Mouse (Mus musculus) embryonic facial prominence, embryonic 15.5 days (tissue): ENCODE results near the gene Kif5c. TPM values are rescaled to one million over a fixed set of nuclear protein-coding genes. Genes with fewer than 3 reads are reported as not detected.

Experiments
- ATAC-seq: fragments of 200-750 bp; cut with Nextera tagmentation; 2 replicates; pipeline ENCODE4 v1.8.0; 2017; ENCODE audit warnings: low read depth, moderate TSS enrichment; ENCODE audit not compliant: insufficient number of reproducible peaks, low FRiP score, low TSS enrichment
- H3K27ac ChIP-seq: fragments of 300-500 bp; sonication (generic); replicated peaks from 2 replicates; pipeline ENCODE4 v1.5.1; 2015; ENCODE audit warnings: mild to moderate bottlenecking, inconsistent platforms
- H3K27me3 ChIP-seq: fragments of 300-500 bp; sonication (generic); 2 replicates; pipeline ENCODE4 v1.6.1; 2015; ENCODE audit warnings: inconsistent platforms
- H3K36me3 ChIP-seq: fragments of 300-500 bp; sonication (generic); 2 replicates; pipeline ENCODE4 v1.6.1; 2015; ENCODE audit warnings: mild to moderate bottlenecking, inconsistent platforms
- H3K4me1 ChIP-seq: fragments of 300-500 bp; sonication (generic); 2 replicates; pipeline ENCODE4 v1.6.1; 2015; ENCODE audit warnings: inconsistent platforms
- H3K4me2 ChIP-seq: fragments of 300-500 bp; sonication (generic); replicated peaks from 2 replicates; pipeline ENCODE4 v1.6.1; 2015; ENCODE audit warnings: mild to moderate bottlenecking, inconsistent platforms
- H3K4me3 ChIP-seq: fragments of 300-500 bp; sonication (generic); replicated peaks from 2 replicates; pipeline ENCODE4 v1.5.1; 2015; ENCODE audit warnings: mild to moderate bottlenecking, inconsistent platforms
- H3K9ac ChIP-seq: fragments of 300-500 bp; sonication (generic); 2 replicates; pipeline ENCODE4 v1.6.1; 2015; ENCODE audit warnings: inconsistent platforms
- H3K9me3 ChIP-seq: fragments of 300-500 bp; sonication (generic); replicated peaks from 2 replicates; pipeline ENCODE4 v1.6.1; 2016; ENCODE audit warnings: inconsistent platforms
- WGBS: fragments of 180-500 bp; shearing (Covaris S2); methylation state at CpG from one replicate; pipeline ENCODE4 v1.1.7; 2015; 5-methylcytosine and 5-hydroxymethylcytosine counted together
- polyA plus RNA-seq: library from polyadenylated mRNA; unstranded; fragments of >200 nt; fragmentation: Nextera tagmentation; extraction: Ambion mirVana; gene quantifications from 2 replicates; pipeline ENCODE4 v1.2.1, GENCODE M21; 2015

The Kif5c gene
- polyA plus RNA-seq, 1 experiment from 2014 or later: 6.5 TPM

DNA sequence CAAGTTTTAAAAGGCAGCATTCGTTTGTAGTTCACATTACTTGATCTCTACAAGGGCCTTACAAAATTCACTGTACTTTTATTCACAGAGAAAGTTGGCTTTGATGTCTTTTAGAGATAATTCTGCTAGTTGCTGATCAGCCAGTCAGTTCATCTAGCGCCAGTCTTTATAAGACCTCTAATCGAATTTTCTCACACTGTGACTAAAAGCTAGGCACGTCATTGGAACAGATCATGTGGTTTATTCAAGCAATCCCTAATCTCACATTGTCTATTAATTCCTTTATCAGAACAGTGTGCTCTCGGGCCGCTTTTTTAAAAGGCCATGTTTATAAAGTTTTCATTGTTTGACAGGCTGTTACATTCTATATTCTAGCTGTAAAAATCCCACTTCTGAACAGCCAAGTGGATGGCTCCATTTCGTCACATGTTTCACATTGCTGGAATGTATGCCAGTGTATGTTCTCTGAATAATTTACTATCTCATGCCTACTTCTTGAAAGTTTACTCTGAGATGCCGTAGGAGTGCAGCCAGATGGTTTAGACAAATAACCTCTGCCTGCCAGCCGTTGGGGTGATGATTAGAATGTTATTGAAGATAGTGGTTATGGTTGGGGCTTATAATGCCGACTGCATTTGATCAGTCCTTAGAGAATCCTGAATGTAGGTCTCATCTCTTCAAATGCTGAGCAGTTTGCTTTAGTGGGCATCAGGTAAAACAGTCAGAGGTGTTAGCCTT, 154.3 kb downstream of the Kif5c start:
- H3K4me2 ChIP-seq: no peak overlapping the region
- no peaks in the 10 kb centered on the region for H3K27me3 ChIP-seq
- no peaks in the 10 kb centered on the region for H3K4me1 ChIP-seq
- no peak overlapping the region for H3K27ac ChIP-seq
- no peak overlapping the region for H3K9ac ChIP-seq
- no peaks in the 10 kb centered on the region for H3K9me3 ChIP-seq
- H3K4me3 ChIP-seq: no peak overlapping the region
- no peaks in the 10 kb centered on the region for H3K36me3 ChIP-seq
- ATAC-seq: no peak
- WGBS: 64% methylated on average over 10 of the region's 10 CpGs

DNA sequence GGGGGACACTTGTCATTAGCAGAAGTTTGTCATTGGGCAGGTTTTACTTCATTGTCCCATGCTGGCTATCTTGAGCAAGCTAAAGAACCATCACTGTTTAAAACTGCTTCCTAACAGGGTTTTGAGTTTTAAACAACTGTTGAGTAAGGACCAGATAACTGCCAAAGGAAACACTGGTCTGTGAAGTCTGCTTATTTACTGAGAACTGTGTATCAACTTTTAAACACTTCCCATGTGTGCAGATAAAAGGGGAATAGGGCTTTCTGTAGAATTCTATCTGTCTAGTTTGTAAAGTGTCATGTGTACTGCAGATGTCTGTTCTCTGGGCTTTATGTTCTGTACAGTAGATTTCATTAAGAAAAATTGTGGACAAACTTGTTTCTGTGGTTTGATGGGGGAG, 155.1 kb downstream of the Kif5c start:
- no peaks in the 10 kb centered on the region for H3K4me1 ChIP-seq
- no peak overlapping the region for H3K4me2 ChIP-seq
- ATAC-seq: no peak
- H3K9me3 ChIP-seq: no peaks in the 10 kb centered on the region
- H3K27ac ChIP-seq: no peak overlapping the region
- no peak overlapping the region for H3K4me3 ChIP-seq
- no peak overlapping the region for H3K9ac ChIP-seq
- H3K36me3 ChIP-seq: no peaks in the 10 kb centered on the region
- no peaks in the 10 kb centered on the region for H3K27me3 ChIP-seq

DNA sequence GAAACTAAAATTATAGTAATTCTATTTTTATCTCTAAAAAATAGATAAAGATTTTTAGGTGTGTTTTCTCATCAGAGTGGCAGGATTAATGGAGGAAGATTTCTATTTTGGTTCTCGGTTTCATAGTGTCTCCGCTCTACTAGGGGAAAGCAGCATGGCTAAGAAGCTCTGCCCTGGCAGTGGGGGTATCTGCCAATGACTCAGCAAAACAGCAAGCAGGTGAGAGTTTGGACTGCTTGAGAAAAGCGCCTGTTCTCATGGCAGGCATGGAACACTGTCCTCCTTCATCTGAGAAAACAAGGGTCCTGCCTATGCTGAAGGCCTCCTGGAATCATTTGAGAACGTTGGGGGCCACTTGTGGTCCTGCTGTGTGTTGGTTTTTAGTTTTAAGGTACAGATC, 156.1 kb downstream of the Kif5c start:
- Histone ChIP-seq H3K4me2 (no peak overlapping the region), H3K9ac (no peak overlapping the region), H3K27me3 (no peaks in the 10 kb centered on the region), H3K4me1 (no peaks in the 10 kb centered on the region), H3K4me3 (no peak overlapping the region), H3K36me3 (no peaks in the 10 kb centered on the region), H3K27ac (no peak overlapping the region), H3K9me3 (no peaks in the 10 kb centered on the region)
- ATAC-seq: no peak
- 86% methylated on average over 4 of the region's 4 CpGs for WGBS

DNA sequence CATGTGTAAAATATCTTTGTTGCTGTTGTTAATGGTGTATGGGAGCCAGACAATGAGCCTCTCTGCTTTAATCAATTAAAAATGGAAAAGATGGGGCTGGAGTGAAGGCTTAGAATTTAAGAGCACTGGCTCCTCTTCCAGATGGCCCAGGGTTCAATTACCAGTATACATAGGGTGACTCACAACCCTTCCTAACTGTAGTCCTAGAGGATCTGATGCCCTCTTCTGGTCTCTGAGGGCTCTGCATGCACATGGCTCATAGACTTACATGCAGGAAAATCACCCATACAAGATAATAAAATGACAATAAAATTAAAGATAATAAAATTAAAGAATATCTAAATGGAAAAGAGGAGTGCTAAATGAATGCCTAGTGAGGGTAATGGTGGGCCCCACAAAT, 156.6 kb downstream of the Kif5c start:
- Histone ChIP-seq H3K27me3 (no peaks in the 10 kb centered on the region), H3K9me3 (no peaks in the 10 kb centered on the region), H3K4me1 (no peaks in the 10 kb centered on the region), H3K9ac (no peak overlapping the region), H3K36me3 (no peaks in the 10 kb centered on the region), H3K4me2 (no peak overlapping the region), H3K4me3 (no peak overlapping the region), H3K27ac (no peak overlapping the region)
- no peak for ATAC-seq

DNA sequence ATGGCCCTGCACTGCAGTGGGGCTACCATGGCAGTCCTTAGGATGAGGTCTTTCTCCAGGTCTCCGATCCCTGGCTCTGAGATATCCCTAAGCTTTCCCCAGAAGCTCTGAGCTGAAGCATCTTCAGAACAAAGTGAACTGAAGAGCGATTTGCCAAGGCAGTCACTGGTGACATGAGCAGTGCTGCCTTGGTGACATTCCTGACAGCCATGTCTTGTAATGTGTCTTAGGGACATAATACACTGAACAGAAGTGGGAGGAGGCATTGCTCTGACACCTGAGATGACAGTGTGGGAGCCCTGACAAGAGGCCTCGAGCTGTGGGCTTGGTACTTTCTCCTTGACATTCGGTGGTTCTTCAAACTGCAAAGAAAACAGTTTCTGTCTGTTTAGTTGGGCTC, 157.3 kb downstream of the Kif5c start:
- Histone ChIP-seq H3K36me3 (no peaks in the 10 kb centered on the region), H3K4me2 (no peak overlapping the region), H3K9ac (no peak overlapping the region), H3K4me3 (no peak overlapping the region), H3K27ac (no peak overlapping the region), H3K27me3 (no peaks in the 10 kb centered on the region), H3K9me3 (no peaks in the 10 kb centered on the region), H3K4me1 (no peaks in the 10 kb centered on the region)
- WGBS: 70% methylated on average over 4 of the region's 4 CpGs
- ATAC-seq: no peak

DNA sequence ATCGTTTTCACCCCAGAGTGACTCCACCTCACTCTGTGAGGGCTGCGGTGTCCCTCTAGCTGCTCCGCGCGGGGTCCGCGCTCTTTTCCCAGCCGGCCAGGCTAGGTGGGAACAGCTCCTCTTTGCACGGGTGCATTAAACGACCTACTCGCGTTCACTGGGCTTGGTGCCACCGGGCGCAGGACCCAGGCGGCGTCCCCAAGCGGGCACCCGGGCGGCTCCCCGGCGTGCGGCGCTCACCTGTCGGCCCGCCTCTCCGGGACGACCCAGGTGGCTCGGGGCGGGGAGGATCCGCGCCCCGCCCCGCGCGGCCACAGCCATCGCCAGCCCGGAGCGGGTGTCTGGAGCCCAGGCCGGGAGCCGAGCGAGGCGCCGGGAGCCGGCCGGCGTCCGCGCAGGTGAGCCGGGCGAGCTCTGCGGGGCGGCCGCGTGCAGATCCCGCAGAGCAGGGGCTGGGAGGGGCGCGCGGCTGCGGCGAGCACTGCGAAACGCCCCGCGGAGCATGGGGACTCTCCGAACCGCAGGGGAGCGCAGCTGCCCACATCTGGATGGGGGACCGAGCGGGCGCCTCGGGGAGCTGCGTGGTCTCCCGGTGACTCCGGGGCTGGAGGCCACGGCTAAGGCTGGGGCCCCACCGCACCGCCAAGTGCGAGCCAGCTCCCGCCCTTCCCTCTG, 168.4 kb downstream of the Kif5c start, which contains the start of gene Lypd6b:
Gene Lypd6b, plus strand, starts transcription at position 313 of the 675 bp plus-strand sequence.
- H3K36me3 ChIP-seq: no peaks in the 10 kb centered on the region
- WGBS: under 1% methylated on average over 77 of the region's 79 CpGs
- H3K27me3 ChIP-seq: peaks cover 20% of the 10 kb centered on the region
- peak within 1 kb of the TSS; percentile 29 for H3K9ac ChIP-seq
- peaks cover 7% of the 10 kb centered on the region; the same call in 1 of the 2 replicates for H3K4me1 ChIP-seq
- H3K9me3 ChIP-seq: no peaks in the 10 kb centered on the region
- H3K4me2 ChIP-seq: peak within 1 kb of the TSS; percentile 98
- peak; percentile 59 for ATAC-seq
- H3K27ac ChIP-seq: no peak within 1 kb of the TSS
- peak within 1 kb of the TSS; percentile 58 for H3K4me3 ChIP-seq

DNA sequence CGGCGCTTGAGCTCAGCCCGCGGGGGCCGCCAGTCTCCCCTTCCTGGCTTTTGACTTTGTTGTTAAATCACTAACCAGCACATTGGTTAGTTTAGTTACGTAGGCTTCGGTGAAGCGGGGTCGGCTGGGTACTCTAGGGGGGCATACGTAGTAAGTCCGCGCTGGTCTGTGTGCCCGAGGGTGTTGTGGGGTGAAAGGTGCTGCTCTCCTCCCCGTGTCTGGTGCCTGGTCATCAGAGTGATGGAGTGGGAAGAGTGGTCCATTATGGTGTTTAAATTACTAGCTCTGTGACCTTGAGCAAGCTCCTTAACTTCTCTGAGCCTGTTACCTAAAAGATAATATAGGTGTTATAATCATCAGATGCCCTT, 168.9 kb downstream of the Kif5c start:
- Histone ChIP-seq H3K4me1 (peaks cover 7% of the 10 kb centered on the region; the same call in 1 of the 2 replicates), H3K27me3 (peaks cover 20% of the 10 kb centered on the region), H3K4me2 (peak overlapping the region; percentile 98), H3K27ac (no peak overlapping the region), H3K9me3 (no peaks in the 10 kb centered on the region), H3K36me3 (no peaks in the 10 kb centered on the region), H3K4me3 (peak overlapping the region; percentile 58), H3K9ac (peak overlapping the region; percentile 29)
- ATAC-seq: no peak
- WGBS: 2% methylated on average over 14 of the region's 14 CpGs

DNA sequence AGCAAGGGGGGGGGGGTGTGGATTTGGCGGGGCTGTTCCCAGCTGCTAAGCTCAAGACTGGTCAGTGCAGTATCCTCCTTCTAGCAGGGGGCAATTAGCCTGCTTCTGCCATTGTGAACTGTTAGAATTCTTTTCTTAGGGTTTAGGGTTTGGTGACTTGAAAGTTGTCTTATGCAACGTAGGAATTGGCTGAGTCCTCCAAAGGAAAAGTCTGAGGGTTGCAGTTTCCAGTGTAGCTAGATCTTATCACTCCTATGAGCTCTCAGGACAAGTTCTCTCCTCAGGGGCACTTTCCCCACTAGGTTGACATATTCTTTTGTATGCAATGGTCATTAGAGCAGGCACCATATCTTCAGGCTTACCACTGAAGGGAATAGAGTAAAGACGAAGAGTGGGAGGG, 169.5 kb downstream of the Kif5c start:
- Histone ChIP-seq H3K36me3 (no peaks in the 10 kb centered on the region), H3K4me2 (peak overlapping the region; percentile 98; the same call in 1 of the 2 replicates), H3K4me3 (peak overlapping the region; percentile 58), H3K27ac (no peak overlapping the region), H3K9ac (no peak overlapping the region), H3K9me3 (no peaks in the 10 kb centered on the region), H3K27me3 (peaks cover 20% of the 10 kb centered on the region), H3K4me1 (peaks cover 7% of the 10 kb centered on the region; the same call in 1 of the 2 replicates)
- WGBS: 26% methylated on average over 3 of the region's 3 CpGs
- ATAC-seq: no peak

DNA sequence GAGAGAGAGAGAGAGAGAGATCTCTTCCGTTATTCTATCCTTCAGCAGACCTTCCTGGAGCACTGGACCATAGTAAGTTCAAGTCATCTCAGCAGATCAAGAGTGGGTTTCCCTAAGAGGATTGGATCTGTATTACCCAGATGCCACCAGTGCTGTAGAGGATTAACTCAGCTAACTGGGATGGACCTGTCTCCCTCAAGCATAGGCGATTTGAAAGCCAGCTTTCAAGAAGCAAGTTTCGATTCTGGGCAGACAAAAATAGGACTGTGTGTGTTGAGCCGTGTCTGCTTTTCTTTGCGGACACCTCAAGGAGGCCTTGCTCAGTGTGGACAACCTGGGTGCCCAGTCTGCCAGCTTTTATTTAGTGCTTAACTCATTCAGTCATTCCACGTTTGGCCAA, 170.0 kb downstream of the Kif5c start:
- Histone ChIP-seq H3K36me3 (no peaks in the 10 kb centered on the region), H3K9me3 (no peaks in the 10 kb centered on the region), H3K4me3 (no peak overlapping the region), H3K27ac (no peak overlapping the region), H3K4me2 (0 out of 2 replicates have a peak overlapping the region, but pooled peaks have one; percentile 98), H3K9ac (no peak overlapping the region), H3K4me1 (peaks cover 7% of the 10 kb centered on the region; the same call in 1 of the 2 replicates), H3K27me3 (peaks cover 20% of the 10 kb centered on the region)
- no peak for ATAC-seq
- 69% methylated on average over 6 of the region's 6 CpGs for WGBS

DNA sequence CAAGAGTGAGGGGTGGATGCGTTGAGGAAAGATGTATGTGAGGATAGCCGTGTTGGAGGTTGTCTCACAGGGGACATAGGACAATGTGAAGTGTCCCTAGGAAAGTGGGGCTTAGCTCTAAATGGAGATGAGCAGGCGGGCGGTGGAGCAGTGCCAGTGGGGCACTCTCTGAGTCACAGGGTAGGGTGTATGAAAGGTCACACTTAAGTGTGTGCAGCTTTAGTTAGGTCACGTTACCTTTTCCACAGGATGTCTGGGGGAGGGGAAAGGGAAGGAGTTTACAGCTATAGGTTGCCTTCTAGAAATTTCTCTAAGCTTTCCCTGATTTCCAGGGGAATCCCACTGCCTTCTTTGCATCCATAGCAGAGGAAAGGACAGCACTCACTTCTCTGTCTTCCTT, 170.4 kb downstream of the Kif5c start:
- Histone ChIP-seq H3K9ac (no peak overlapping the region), H3K36me3 (no peaks in the 10 kb centered on the region), H3K27me3 (peaks cover 20% of the 10 kb centered on the region), H3K4me1 (peaks cover 8% of the 10 kb centered on the region; the same call in 1 of the 2 replicates), H3K4me3 (no peak overlapping the region), H3K27ac (no peak overlapping the region), H3K9me3 (no peaks in the 10 kb centered on the region), H3K4me2 (no peak overlapping the region)
- no peak for ATAC-seq
- WGBS: 68% methylated on average over 5 of the region's 5 CpGs

DNA sequence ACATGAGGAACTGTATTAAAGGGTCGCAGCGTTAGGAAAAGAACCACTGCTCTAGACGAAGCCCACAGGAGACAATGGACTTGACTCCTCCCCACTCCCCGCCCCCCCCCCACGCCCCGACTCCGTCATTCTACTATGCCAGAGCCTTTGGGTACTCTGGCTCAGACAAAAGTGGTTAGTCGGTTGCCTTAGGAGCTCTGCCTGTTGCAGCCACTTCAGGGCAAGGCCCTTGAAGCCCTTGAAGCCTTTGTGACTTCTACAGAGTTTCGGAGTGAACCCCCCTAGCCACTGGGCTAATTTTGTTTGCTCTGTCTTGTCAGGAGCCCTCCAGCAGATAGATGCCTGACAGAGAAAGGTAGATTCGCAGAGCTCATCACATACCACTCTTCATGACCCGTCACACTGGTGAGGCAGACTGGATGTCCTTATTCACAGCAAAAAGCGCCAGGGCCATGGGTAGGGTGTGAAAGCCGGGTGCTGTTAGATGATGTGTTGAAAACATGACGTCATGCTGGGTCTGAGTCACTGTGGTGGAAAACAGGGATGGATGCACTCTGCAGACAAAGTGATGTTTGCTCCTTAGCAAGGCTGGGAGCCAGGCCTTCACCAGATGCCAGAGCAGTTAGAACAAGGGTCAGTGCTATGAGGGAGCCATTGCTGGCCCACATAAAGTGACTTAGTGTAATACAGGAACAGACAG, 178.5 kb downstream of the Kif5c start:
- H3K4me2 ChIP-seq: no peak overlapping the region
- no peak for ATAC-seq
- no peaks in the 10 kb centered on the region for H3K36me3 ChIP-seq
- no peaks in the 10 kb centered on the region for H3K27me3 ChIP-seq
- no peak overlapping the region for H3K27ac ChIP-seq
- 0 out of 2 replicates have a peak, but pooled peaks cover 2% of the 10 kb centered on the region for H3K4me1 ChIP-seq
- no peak overlapping the region for H3K9ac ChIP-seq
- WGBS: 59% methylated on average over 14 of the region's 14 CpGs
- H3K4me3 ChIP-seq: no peak overlapping the region
- no peaks in the 10 kb centered on the region for H3K9me3 ChIP-seq
